Mouse (Mus musculus) kidney, postnatal 0 days (tissue): ENCODE data around the gene Spata25. TPM values are rescaled to one million over a fixed set of nuclear protein-coding genes. Genes with fewer than 3 reads are reported as not detected.
A peak's percentile ranks its signal among the peaks of the same experiment; 100 is the strongest.

Source experiments
- ATAC-seq: fragments of 200-750 bp; cut with Nextera tagmentation; replicated peaks from 2 replicates; pipeline ENCODE4 v1.8.0; 2017; ENCODE audit warnings: low read depth, moderate number of reproducible peaks, moderate TSS enrichment, moderate library complexity; ENCODE audit not compliant: low FRiP score
- DNase-seq: peaks from one replicate; pipeline ENCODE4 v3.0.0-alpha.2; 2016; ENCODE audit warnings: low spot score
- H3K27ac ChIP-seq: fragments of 300-500 bp; sonication (generic); 2 replicates; pipeline ENCODE4 v1.5.1; 2014; ENCODE audit warnings: mild to moderate bottlenecking
- H3K27me3 ChIP-seq: fragments of 300-500 bp; sonication (generic); 2 replicates; pipeline ENCODE4 v1.6.1; 2014; ENCODE audit warnings: low read length, mixed read lengths; ENCODE audit not compliant: insufficient read depth
- H3K36me3 ChIP-seq: fragments of 300-500 bp; sonication (generic); 2 replicates; pipeline ENCODE4 v1.6.1; 2014; ENCODE audit warnings: low read length, mixed read lengths; ENCODE audit not compliant: insufficient read depth
- H3K4me1 ChIP-seq: fragments of 300-500 bp; sonication (generic); replicated peaks from 2 replicates; pipeline ENCODE4 v1.6.1; 2014; ENCODE audit warnings: antibody characterized with exemption, low read length, mixed read lengths; ENCODE audit not compliant: insufficient read depth
- H3K4me2 ChIP-seq: fragments of 300-500 bp; sonication (generic); 2 replicates; pipeline ENCODE4 v1.6.1; 2014; ENCODE audit warnings: mild to moderate bottlenecking, low read length, moderate library complexity, mixed read lengths
- H3K4me3 ChIP-seq: fragments of 300-500 bp; sonication (generic); replicated peaks from 2 replicates; pipeline ENCODE4 v1.5.1; 2014; ENCODE audit warnings: low read depth, low read length
- H3K9ac ChIP-seq: fragments of 300-500 bp; sonication (generic); 2 replicates; pipeline ENCODE4 v1.6.1; 2014; ENCODE audit warnings: low read depth, low read length
- H3K9me3 ChIP-seq: fragments of 300-500 bp; sonication (generic); replicated peaks from 2 replicates; pipeline ENCODE4 v1.6.1; 2016; ENCODE audit warnings: low read length, inconsistent platforms, mixed read lengths
- CTCF ChIP-seq: IDR thresholded peaks from 2 replicates; pipeline ENCODE4 v1.5.1; 2016; ENCODE audit warnings: antibody characterized with exemption, low read depth, mild to moderate bottlenecking, moderate library complexity
- WGBS: fragments of 180-500 bp; shearing (Covaris S2); extraction: QIAGEN DNeasy Blood & Tissue Kit; methylation state at CpG from one replicate; pipeline ENCODE4 v1.1.7; 2014; 5-methylcytosine and 5-hydroxymethylcytosine counted together
- polyA plus RNA-seq: library from polyadenylated mRNA; unstranded; fragments of >200 nt; fragmentation: Nextera tagmentation; extraction: Ambion mirVana; gene quantifications from 2 replicates; pipeline ENCODE4 v1.2.1, GENCODE M21; 2015

The Spata25 gene
- polyA plus RNA-seq, 1 experiment from 2014 or later = not detected

- TF ChIP-seq CTCF = no peak
- ATAC-seq (no peak), DNase-seq (no peak)
- no peak overlapping the region for H3K4me2 ChIP-seq
- no peaks in the 10 kb centered on the region for H3K27me3 ChIP-seq
- H3K4me3 ChIP-seq = no peak overlapping the region
- WGBS = 93% methylated on average over 17 of the region's 17 CpGs
- no peak overlapping the region for H3K9ac ChIP-seq
- peaks cover 33% of the 10 kb centered on the region for H3K36me3 ChIP-seq
- no peaks in the 10 kb centered on the region for H3K4me1 ChIP-seq
- H3K9me3 ChIP-seq = no peaks in the 10 kb centered on the region
- no peak overlapping the region for H3K27ac ChIP-seq
Measured at GRCm38 (mm10) chr2:164825521-164825920, 2.8 kb downstream of the Spata25 start.

GRCm38 (mm10) chr2:164823969-164824368, 4.4 kb downstream of the Spata25 start:
- no peaks in the 10 kb centered on the region for H3K9me3 ChIP-seq
- DNase-seq (no peak), ATAC-seq (no peak)
- WGBS = 86% methylated on average over 4 of the region's 4 CpGs
- no peak overlapping the region for H3K4me2 ChIP-seq
- no peaks in the 10 kb centered on the region for H3K4me1 ChIP-seq
- H3K4me3 ChIP-seq = no peak overlapping the region
- no peak overlapping the region for H3K27ac ChIP-seq
- H3K36me3 ChIP-seq = peaks cover 37% of the 10 kb centered on the region
- no peaks in the 10 kb centered on the region for H3K27me3 ChIP-seq
- H3K9ac ChIP-seq = no peak overlapping the region
- no peak for TF ChIP-seq CTCF

GRCm38 (mm10) chr2:164823181-164823585, 5.2 kb downstream of the Spata25 start:
- DNase-seq (peak; percentile 69), ATAC-seq (peak; percentile 41)
- peak overlapping the region; percentile 77 for H3K4me3 ChIP-seq
- no peaks in the 10 kb centered on the region for H3K9me3 ChIP-seq
- WGBS = 2% methylated on average over 10 of the region's 10 CpGs
- H3K36me3 ChIP-seq = peaks cover 36% of the 10 kb centered on the region
- no peaks in the 10 kb centered on the region for H3K27me3 ChIP-seq
- peak overlapping the region; percentile 78 for H3K27ac ChIP-seq
- peak; percentile 20; the same call in 1 of the 2 replicates for TF ChIP-seq CTCF
- H3K4me1 ChIP-seq = no peaks in the 10 kb centered on the region
- H3K4me2 ChIP-seq = peak overlapping the region; percentile 77
- peak overlapping the region; percentile 59 for H3K9ac ChIP-seq

- no peaks in the 10 kb centered on the region for H3K9me3 ChIP-seq
- peak within 1 kb of the TSS; percentile 77 for H3K4me3 ChIP-seq
- H3K27me3 ChIP-seq = no peaks in the 10 kb centered on the region
- peak within 1 kb of the TSS; percentile 59 for H3K9ac ChIP-seq
- H3K36me3 ChIP-seq = peaks cover 32% of the 10 kb centered on the region
- ATAC-seq = peak; percentile 99
- peak; percentile 99 for DNase-seq
- TF ChIP-seq CTCF = peak; percentile 20
- H3K4me2 ChIP-seq = peak within 1 kb of the TSS; percentile 77
- WGBS = 2% methylated on average over 32 of the region's 32 CpGs
- H3K4me1 ChIP-seq = no peaks in the 10 kb centered on the region
- H3K27ac ChIP-seq = peak within 1 kb of the TSS; percentile 78
Measured at GRCm38 (mm10) chr2:164822636-164823165, 5.6 kb downstream of the Spata25 start, which contains the start of gene Zswim1. Zswim1 (plus strand) TSS chr2:164822686.

- Histone ChIP-seq H3K4me2 (no peak overlapping the region), H3K36me3 (peaks cover 19% of the 10 kb centered on the region)
- WGBS = 89% methylated on average over 6 of the region's 6 CpGs
Measured at GRCm38 (mm10) chr2:164821060-164821459, 7.3 kb downstream of the Spata25 start.

GRCm38 (mm10) chr2:164817703-164818102, 10.6 kb downstream of the Spata25 start:
- H3K4me2 ChIP-seq = no peak overlapping the region
- H3K27me3 ChIP-seq = no peaks in the 10 kb centered on the region
- H3K27ac ChIP-seq = no peak overlapping the region
- peak; percentile 50 for DNase-seq
- H3K36me3 ChIP-seq = 0 out of 2 replicates have a peak, but pooled peaks cover 4% of the 10 kb centered on the region
- TF ChIP-seq CTCF = peak; percentile 26; the same call in 1 of the 2 replicates
- H3K4me3 ChIP-seq = no peak overlapping the region
- H3K4me1 ChIP-seq = no peaks in the 10 kb centered on the region
- no peak overlapping the region for H3K9ac ChIP-seq
- no peaks in the 10 kb centered on the region for H3K9me3 ChIP-seq
- WGBS = 65% methylated on average over 5 of the region's 5 CpGs
- 0 out of 2 replicates have a peak, but pooled peaks have one; percentile 29 for ATAC-seq

More at GRCm38 (mm10) chr2:164821060-164821459, 7.3 kb downstream of the Spata25 start:
- Histone ChIP-seq H3K9ac (no peak overlapping the region), H3K27me3 (no peaks in the 10 kb centered on the region), H3K4me1 (no peaks in the 10 kb centered on the region), H3K27ac (no peak overlapping the region), H3K9me3 (no peaks in the 10 kb centered on the region), H3K4me3 (no peak overlapping the region)
- no peak for ATAC-seq
- no peak for TF ChIP-seq CTCF
- no peak for DNase-seq
